Mouse (Mus musculus) gastrocnemius, adult 2 months (tissue): ENCODE data around the gene Zfp94. TPM values are rescaled to one million over a fixed set of nuclear protein-coding genes. Genes with fewer than 3 reads are reported as not detected.
"Not testable (repeated sequence)": the region's sequence is repeated elsewhere in the genome, so short reads cannot be mapped to it uniquely, and the experiment has no call there.

ENCODE experiments used
- DNase-seq: peaks from one replicate; pipeline ENCODE4 v3.0.0; 2022
- H3K27ac ChIP-seq: fragments of 200-600 bp; 2 replicates; pipeline ENCODE4 v1.8.1; 2022; ENCODE audit warnings: mild to moderate bottlenecking
- H3K4me3 ChIP-seq: fragments of 200-600 bp; 2 replicates; pipeline ENCODE4 v1.8.1; 2022; ENCODE audit warnings: mild to moderate bottlenecking, moderate library complexity
- CTCF ChIP-seq: fragments of 200-600 bp; IDR thresholded peaks from 2 replicates; pipeline ENCODE4 v1.8.1; 2022; ENCODE audit warnings: antibody characterized with exemption, mild to moderate bottlenecking, moderate library complexity
- intact Hi-C: fragments of 180-260 bp; cut with DNase I; formaldehyde crosslinking; loops from one replicate; pipeline ENCODE4 v1.15.1; 2025
- total RNA-seq, 2 experiments: library from RNA; stranded (reverse); gene quantifications; 2 replicates each; pipeline ENCODE4 v1.2.3; 2021

The Zfp94 gene
- total RNA-seq, 2 experiments from 2014 or later = 2.4 to 2.5 TPM

- TF ChIP-seq CTCF = peak; percentile 17; the same call in 1 of the 2 replicates
- Histone ChIP-seq H3K27ac (no peak overlapping the region), H3K4me3 (no peak overlapping the region)
- DNase-seq = no peak
- intact Hi-C loops = no loop called here
These were observed 30.4 kb downstream of the Zfp94 start for GRCm38 (mm10) chr7:24286090-24286489.

- intact Hi-C loops = no loop called here
- no peak overlapping the region for H3K27ac ChIP-seq
- DNase-seq = no peak
These were observed 35.7 kb downstream of the Zfp94 start for GRCm38 (mm10) chr7:24280858-24281145.

GRCm38 (mm10) chr7:24280031-24280857, 36.2 kb downstream of the Zfp94 start:
- TF ChIP-seq CTCF = no peak
- intact Hi-C loops = no loop called here
- no peak for DNase-seq
- Histone ChIP-seq H3K4me3 (no peak overlapping the region), H3K27ac (no peak overlapping the region)

More at GRCm38 (mm10) chr7:24280858-24281145, 35.7 kb downstream of the Zfp94 start:
- TF ChIP-seq CTCF = no peak
- H3K4me3 ChIP-seq = no peak overlapping the region

GRCm38 (mm10) chr7:24278771-24279170, 37.7 kb downstream of the Zfp94 start:
- intact Hi-C loops, H3K4me3 ChIP-seq, DNase-seq, H3K27ac ChIP-seq: not testable (repeated sequence)

- Histone ChIP-seq H3K27ac (no peak overlapping the region), H3K4me3 (no peak overlapping the region)
- intact Hi-C loops = no loop called here
- no peak for DNase-seq
- no peak for TF ChIP-seq CTCF
These were observed 42.0 kb downstream of the Zfp94 start for GRCm38 (mm10) chr7:24274456-24274855.

- DNase-seq = no peak
- intact Hi-C loops = no loop called here
- TF ChIP-seq CTCF = no peak
- H3K27ac ChIP-seq = no peak overlapping the region
- no peak overlapping the region for H3K4me3 ChIP-seq
These were observed 45.3 kb downstream of the Zfp94 start for GRCm38 (mm10) chr7:24271191-24271590.

- TF ChIP-seq CTCF = no peak
- Histone ChIP-seq H3K4me3 (peak within 1 kb of the TSS; percentile 81), H3K27ac (peak within 1 kb of the TSS; percentile 87)
- intact Hi-C loops = no loop called here
- DNase-seq = peak; percentile 76
These were observed 46.2 kb downstream of the Zfp94 start, which contains the start of gene Zfp93 for GRCm38 (mm10) chr7:24270288-24270672. Gene Zfp93, plus strand, starts transcription at chr7:24270420.

GRCm38 (mm10) chr7:24269667-24270287, 46.7 kb downstream of the Zfp94 start:
- no peak for DNase-seq
- no peak for TF ChIP-seq CTCF
- intact Hi-C loops = loop anchor here (2.0 to 5.0 kb wide), 3 partner anchors 15 to 157 kb away; partner anchors contain the start of genes Zfp108, Zfp112 and Zfp235
- Histone ChIP-seq H3K4me3 (peak overlapping the region; percentile 81), H3K27ac (peak overlapping the region; percentile 87)

- no peak for TF ChIP-seq CTCF
- Histone ChIP-seq H3K27ac (no peak overlapping the region), H3K4me3 (peak overlapping the region; percentile 81; the same call in 1 of the 2 replicates)
- DNase-seq = no peak
- intact Hi-C loops = loop anchor here (2.0 to 5.0 kb wide), 3 partner anchors 14 to 157 kb away; partner anchors contain the start of genes Zfp108, Zfp112 and Zfp235
These were observed 47.2 kb downstream of the Zfp94 start for GRCm38 (mm10) chr7:24269256-24269655.

GRCm38 (mm10) chr7:24268176-24269155, 48.0 kb downstream of the Zfp94 start:
- H3K27ac ChIP-seq = no peak overlapping the region
- intact Hi-C loops = loop anchor here (2.0 to 5.0 kb wide), 3 partner anchors 14 to 156 kb away; partner anchors contain the start of genes Zfp108, Zfp112 and Zfp235
- H3K4me3 ChIP-seq = no peak overlapping the region
- DNase-seq = no peak
- TF ChIP-seq CTCF = no peak

GRCm38 (mm10) chr7:24260000-24260312, 56.5 kb downstream of the Zfp94 start:
- Histone ChIP-seq H3K27ac (no peak overlapping the region), H3K4me3 (no peak overlapping the region)
- TF ChIP-seq CTCF = no peak
- DNase-seq = no peak
- intact Hi-C loops = loop anchor here (5.0 kb wide), 1 partner anchor 178 kb away; the partner anchor contains the start of gene Zfp180

- TF ChIP-seq CTCF = no peak
- DNase-seq = no peak
- H3K4me3 ChIP-seq = no peak overlapping the region
- H3K27ac ChIP-seq = no peak overlapping the region
- intact Hi-C loops = loop anchor here (5.0 kb wide), 1 partner anchor 177 kb away; the partner anchor contains the start of gene Zfp180
These were observed 57.0 kb downstream of the Zfp94 start for GRCm38 (mm10) chr7:24259306-24259999.
